Mouse (Mus musculus) cerebellum, adult 2 months (tissue): ENCODE data around the gene Gm15262. TPM values are rescaled to one million over a fixed set of nuclear protein-coding genes. Genes with fewer than 3 reads are reported as not detected.
"Not testable (repeated sequence)": the region's sequence is repeated elsewhere in the genome, so short reads cannot be mapped to it uniquely, and the experiment has no call there.

Experiments
- DNase-seq, 2 experiments: peaks; one replicate each; pipeline ENCODE4 v3.0.0; 2021
- H3K27ac ChIP-seq: fragments of 200-500 bp; 2 replicates; pipeline ENCODE4 v1.5.1; 2012; ENCODE audit warnings: low read length, control low read depth, inconsistent platforms; ENCODE audit not compliant: insufficient read depth
- H3K27me3 ChIP-seq: fragments of 200-500 bp; 2 replicates; pipeline ENCODE4 v1.6.1; 2012; ENCODE audit warnings: inconsistent platforms, mild to moderate bottlenecking, low read length, moderate library complexity; ENCODE audit not compliant: control insufficient read depth, insufficient read depth
- H3K4me1 ChIP-seq: fragments of 200-500 bp; 2 replicates; pipeline ENCODE4 v1.6.1; 2011; ENCODE audit warnings: low read length; ENCODE audit not compliant: control insufficient read depth, insufficient read depth
- H3K4me3 ChIP-seq: fragments of 200-500 bp; replicated peaks from 2 replicates; pipeline ENCODE3; 2011; ENCODE audit warnings: mild to moderate bottlenecking, low read depth, low read length, control low read depth; ENCODE audit not compliant: insufficient read depth
- CTCF ChIP-seq: fragments of 200-500 bp; IDR thresholded peaks from 2 replicates; pipeline ENCODE4 v1.5.1; 2011; ENCODE audit warnings: low read depth, mild to moderate bottlenecking, control low read depth, low read length, moderate library complexity, borderline replicate concordance; ENCODE audit not compliant: insufficient read depth
- POLR2A ChIP-seq: fragments of 200-500 bp; IDR thresholded peaks from 2 replicates; pipeline ENCODE4 v1.6.1; 2011; ENCODE audit warnings: low read length, control low read depth, borderline replicate concordance; ENCODE audit not compliant: insufficient read depth
- WGBS: fragments of 180-500 bp; shearing (Covaris S2); methylation state at CpG from one replicate; pipeline ENCODE4 v1.1.7; 2018; 5-methylcytosine and 5-hydroxymethylcytosine counted together
- polyA plus RNA-seq: library from polyadenylated mRNA; depleted of rRNA; stranded (reverse); fragments of >200 nt; gene quantifications from 2 replicates; pipeline ENCODE4 v1.2.3, GENCODE M21; 2012; rRNA removed

Gene Gm15262
- not detected in 2 replicates for polyA plus RNA-seq

- 77% methylated on average over 2 of the region's 2 CpGs for WGBS
- H3K27me3 ChIP-seq, H3K27ac ChIP-seq, DNase-seq, H3K4me1 ChIP-seq, H3K4me3 ChIP-seq: not testable (repeated sequence)
Measured at GRCm38 (mm10) chrX:161287156-161287555, at the start of gene Gm15262. Gene Gm15262 (plus strand): TSS chrX:161287456.

GRCm38 (mm10) chrX:161308131-161308530, 20.9 kb downstream of the Gm15262 start:
- no peak for TF ChIP-seq CTCF
- no peak for TF ChIP-seq POLR2A
- peak in 1 of 2 experiments; percentile 42 for DNase-seq
- Histone ChIP-seq H3K27me3 (no peaks in the 10 kb centered on the region), H3K4me1 (no peaks in the 10 kb centered on the region), H3K4me3 (no peak overlapping the region), H3K27ac (no peak overlapping the region)
- 23% methylated on average over 1 of the region's 1 CpGs for WGBS

GRCm38 (mm10) chrX:161316443-161316842, 29.2 kb downstream of the Gm15262 start:
- TF ChIP-seq POLR2A (no peak), CTCF (no peak)
- no peak for DNase-seq
- Histone ChIP-seq H3K4me1 (no peaks in the 10 kb centered on the region), H3K27ac (no peak overlapping the region), H3K4me3 (no peak overlapping the region), H3K27me3 (no peaks in the 10 kb centered on the region)

- TF ChIP-seq POLR2A: no peak
- TF ChIP-seq CTCF: no peak
- DNase-seq: no peak
- no peaks in the 10 kb centered on the region for H3K4me1 ChIP-seq
- no peaks in the 10 kb centered on the region for H3K27me3 ChIP-seq
- WGBS: 39% methylated on average over 11 of the region's 11 CpGs
- no peak overlapping the region for H3K4me3 ChIP-seq
- no peak overlapping the region for H3K27ac ChIP-seq
Measured at GRCm38 (mm10) chrX:161370927-161371326, 83.7 kb downstream of the Gm15262 start.

- TF ChIP-seq CTCF: no peak
- TF ChIP-seq POLR2A: no peak
- Histone ChIP-seq H3K4me3 (no peak overlapping the region), H3K4me1 (no peaks in the 10 kb centered on the region), H3K27ac (no peak overlapping the region), H3K27me3 (no peaks in the 10 kb centered on the region)
- DNase-seq: no peak
- WGBS: 74% methylated on average over 3 of the region's 3 CpGs
Measured at GRCm38 (mm10) chrX:161371461-161371860, 84.2 kb downstream of the Gm15262 start.

GRCm38 (mm10) chrX:161375568-161375967, 88.3 kb downstream of the Gm15262 start:
- no peak for DNase-seq
- H3K4me3 ChIP-seq: no peak overlapping the region
- TF ChIP-seq CTCF (no peak), POLR2A (no peak)
- H3K27me3 ChIP-seq: no peaks in the 10 kb centered on the region
- H3K4me1 ChIP-seq: no peaks in the 10 kb centered on the region
- H3K27ac ChIP-seq: no peak overlapping the region
- 79% methylated on average over 1 of the region's 1 CpGs for WGBS

- Histone ChIP-seq H3K4me1 (no peaks in the 10 kb centered on the region), H3K27me3 (no peaks in the 10 kb centered on the region), H3K27ac (no peak overlapping the region), H3K4me3 (no peak overlapping the region)
- TF ChIP-seq POLR2A (no peak), CTCF (peak; percentile 49; the same call in 1 of the 2 replicates)
- 46% methylated on average over 8 of the region's 8 CpGs for WGBS
- DNase-seq: peak; percentile 4 to 48
Measured at GRCm38 (mm10) chrX:161385791-161386190, 98.5 kb downstream of the Gm15262 start.

- no peak for DNase-seq
- H3K4me1 ChIP-seq: no peaks in the 10 kb centered on the region
- WGBS: 94% methylated on average over 4 of the region's 4 CpGs
- TF ChIP-seq CTCF: no peak
- TF ChIP-seq POLR2A: no peak
- H3K27ac ChIP-seq: no peak overlapping the region
- no peak overlapping the region for H3K4me3 ChIP-seq
- no peaks in the 10 kb centered on the region for H3K27me3 ChIP-seq
Measured at GRCm38 (mm10) chrX:161387942-161388341, 100.7 kb downstream of the Gm15262 start.
